Mouse (Mus musculus): ENCODE measurements around the gene 0610040J01Rik.

DNA sequence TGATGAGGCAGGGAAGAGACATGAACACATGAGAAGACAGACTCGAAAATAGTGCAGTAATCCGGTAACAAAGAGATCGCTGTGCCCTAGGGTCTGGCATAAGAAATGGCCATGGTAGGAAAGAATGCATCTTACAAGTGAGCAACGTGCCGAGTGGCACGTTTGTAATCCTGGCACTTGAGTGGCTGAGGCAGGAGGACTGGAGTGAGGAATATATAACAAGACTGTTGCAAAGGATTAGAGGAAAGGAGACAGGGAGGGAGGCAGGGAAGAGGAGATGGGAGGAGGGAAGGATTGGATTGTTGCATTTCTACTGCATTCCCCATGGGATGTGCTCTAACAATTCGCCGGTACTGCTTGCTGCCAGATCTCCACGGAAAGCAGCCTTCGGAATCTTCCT lies 66.9 kb downstream of the 0610040J01Rik start:
- TF ChIP-seq ZNF384 (IDR thresholded peaks at IDR 0.05; ENCODE audit: low read depth, low read length) (no peak), ZC3H11A (IDR thresholded peaks at IDR 0.05; ENCODE audit: borderline replicate concordance, low read depth, low read length) (no peak), HCFC1 (IDR thresholded peaks at IDR 0.05; ENCODE audit: borderline replicate concordance, insufficient read depth, low read length) (no peak)
